Mouse (Mus musculus) ES-Bruce4 (cell line): ENCODE measurements around the gene Mtfr1l.

ENCODE experiments used
- CTCF ChIP-seq: IDR thresholded peaks from one replicate; pipeline ENCODE4 v1.8.1; 2011; ENCODE audit warnings: low read depth, low read length
- EP300 ChIP-seq: IDR thresholded peaks from 2 replicates; pipeline ENCODE4 v1.6.1; 2011; ENCODE audit warnings: low read depth, low read length; ENCODE audit not compliant: insufficient read depth
- POLR2A ChIP-seq: IDR thresholded peaks from one replicate; pipeline ENCODE4 v1.8.1; 2011; ENCODE audit warnings: low read length; ENCODE audit not compliant: insufficient read depth

DNA sequence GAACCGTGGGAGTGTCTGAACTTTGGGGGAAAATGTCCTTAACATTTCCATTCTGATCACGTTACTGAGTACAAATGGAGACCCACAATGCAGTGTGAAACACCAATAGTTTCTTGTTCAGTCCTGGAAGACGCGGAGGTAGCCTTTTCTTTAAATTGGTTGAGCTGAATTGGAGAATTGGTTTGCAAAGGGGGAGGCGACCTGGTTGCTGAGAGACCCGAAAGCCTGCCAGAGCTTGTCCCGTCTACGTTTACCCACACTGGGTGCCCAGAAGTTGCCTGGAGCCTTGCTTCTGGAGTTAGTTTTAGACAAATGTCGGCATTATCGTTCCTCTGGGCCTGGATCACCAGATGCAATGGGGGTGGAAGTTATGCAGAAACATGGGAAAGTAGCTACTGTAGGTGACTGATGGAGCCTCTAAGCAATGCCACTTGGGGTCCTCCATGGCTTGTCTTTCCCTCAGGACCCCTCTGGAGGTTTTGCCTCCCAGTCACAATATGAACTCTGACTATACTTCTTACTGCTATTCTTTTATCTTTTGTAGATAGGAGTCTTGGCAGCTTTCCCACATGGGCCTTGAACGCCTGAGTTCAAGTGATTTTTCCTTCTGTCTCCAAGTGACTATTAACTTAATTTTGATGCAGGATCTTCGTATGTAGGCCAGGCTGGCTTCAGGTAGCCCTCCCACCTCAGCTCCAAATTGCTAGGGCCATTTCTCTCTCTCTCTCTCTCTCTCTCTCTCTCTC, 37.0 kb downstream of the Mtfr1l start:
- TF ChIP-seq CTCF (no peak), POLR2A (no peak), EP300 (no peak)
